Mouse (Mus musculus) small intestine, adult 2 months (tissue): ENCODE measurements around the gene Snf8.

Experiments
- CTCF ChIP-seq: fragments of 200-500 bp; IDR thresholded peaks from 2 replicates; pipeline ENCODE4 v1.5.1; 2012; ENCODE audit warnings: low read depth, mild to moderate bottlenecking, control low read depth, inconsistent platforms, low read length, moderate library complexity, mixed read lengths; ENCODE audit not compliant: insufficient replicate concordance, insufficient read length; ENCODE audit errors: extremely low read depth
- POLR2A ChIP-seq: fragments of 200-500 bp; IDR thresholded peaks from 2 replicates; pipeline ENCODE4 v1.6.1; 2012; ENCODE audit warnings: low read depth, mild to moderate bottlenecking, control low read depth, inconsistent platforms, low read length, moderate library complexity

DNA sequence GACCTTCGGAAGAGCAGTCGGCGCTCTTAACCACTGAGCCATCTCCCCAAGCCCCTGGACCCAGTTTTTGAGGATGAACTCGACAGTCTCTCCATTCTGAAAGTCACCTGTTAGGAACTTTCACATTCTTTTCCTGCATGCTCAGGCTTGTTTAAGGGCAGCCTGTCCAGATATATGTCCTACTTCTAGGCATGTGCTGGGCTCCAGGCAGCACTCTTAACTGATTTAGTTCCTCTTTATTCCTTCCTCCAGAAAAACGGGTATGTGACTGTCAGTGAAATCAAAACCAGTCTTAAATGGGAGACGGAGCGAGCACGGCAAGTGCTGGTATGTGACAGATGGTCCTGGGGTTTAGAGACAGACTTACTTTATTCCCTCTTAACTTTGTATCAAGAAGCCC lies 11.3 kb downstream of the Snf8 start:
- TF ChIP-seq POLR2A (no peak), CTCF (no peak)
